Mouse (Mus musculus) ZHBTc4 (cell line): ENCODE results near the gene Gldn.

Experiments
- DNase-seq: peaks from one replicate; pipeline ENCODE4 v3.0.0-alpha.2; 2011; ENCODE audit warnings: low read depth, low spot score

Gene Gldn

DNA sequence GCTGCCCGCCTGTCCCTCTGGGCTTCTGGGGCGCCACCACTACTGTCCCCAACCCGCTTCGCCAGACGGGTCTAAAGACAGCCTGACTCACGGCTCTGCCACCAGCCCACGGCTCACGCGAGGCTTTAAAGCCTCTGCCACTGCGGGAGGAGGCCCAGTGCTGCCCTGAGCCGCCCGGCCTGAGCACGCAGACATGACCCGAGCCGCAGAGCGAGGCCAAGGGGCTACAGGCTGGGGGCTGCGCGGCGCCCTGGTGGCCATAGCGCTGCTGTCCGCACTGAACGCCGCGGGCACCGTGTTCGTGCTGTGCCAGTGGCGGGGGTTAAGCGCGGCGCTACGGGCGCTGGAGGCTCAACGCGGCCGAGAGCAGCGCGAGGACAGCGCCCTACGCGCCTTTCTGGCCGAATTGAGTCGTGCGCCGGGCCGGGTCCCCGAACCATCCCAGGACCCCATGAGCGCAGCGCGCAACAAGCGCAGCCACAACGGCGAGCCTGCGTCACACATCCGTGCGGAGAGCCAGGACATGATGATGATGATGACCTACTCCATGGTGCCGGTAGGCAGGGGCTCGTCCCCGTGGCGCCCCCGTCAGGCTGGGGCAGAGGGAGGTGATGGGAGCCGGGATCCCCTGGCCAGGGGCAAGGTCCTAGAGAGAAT is at the start of gene Gldn:
Gldn (plus strand) TSS at position 156 of the 657 bp plus-strand sequence.
- DNase-seq: peak; percentile 69

DNA sequence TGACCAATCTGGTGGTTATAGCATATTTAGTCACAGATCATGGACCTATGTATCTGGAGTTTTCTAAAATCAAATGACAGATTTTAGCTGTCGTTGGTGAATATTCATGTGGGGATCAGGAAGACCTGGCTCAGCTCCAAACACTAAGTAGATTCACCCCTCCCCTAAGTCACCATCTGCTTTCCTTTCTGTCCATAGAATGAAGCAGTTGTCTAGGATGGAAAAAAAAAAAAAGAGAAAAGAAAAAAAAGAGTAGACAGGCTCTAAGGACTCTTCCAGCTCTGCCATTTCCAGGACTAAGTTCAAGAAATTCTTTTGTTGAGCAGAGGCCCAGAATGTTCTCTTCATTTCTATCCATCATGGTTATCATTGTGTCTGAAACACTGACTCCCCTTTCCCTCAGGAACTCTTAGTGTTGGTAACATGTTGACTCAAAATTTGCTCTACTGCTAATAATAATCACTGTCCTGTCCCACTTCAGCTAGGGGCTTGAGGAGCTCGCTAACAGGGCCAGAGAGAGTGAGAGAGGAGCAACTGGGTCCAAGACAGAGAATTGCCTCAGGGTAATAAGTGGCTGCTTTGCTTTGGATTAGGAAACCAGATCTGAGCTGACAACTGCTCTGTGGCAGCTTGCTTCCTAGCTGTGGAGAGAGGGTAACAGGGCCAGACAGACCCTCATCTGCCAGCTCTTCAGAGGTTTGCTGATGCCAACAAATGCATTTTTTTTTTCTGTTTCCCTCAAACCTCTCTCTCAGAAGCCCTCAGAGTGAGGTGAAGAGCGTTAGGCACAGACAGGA is 41.2 kb upstream of the Gldn start:
- DNase-seq: no peak

DNA sequence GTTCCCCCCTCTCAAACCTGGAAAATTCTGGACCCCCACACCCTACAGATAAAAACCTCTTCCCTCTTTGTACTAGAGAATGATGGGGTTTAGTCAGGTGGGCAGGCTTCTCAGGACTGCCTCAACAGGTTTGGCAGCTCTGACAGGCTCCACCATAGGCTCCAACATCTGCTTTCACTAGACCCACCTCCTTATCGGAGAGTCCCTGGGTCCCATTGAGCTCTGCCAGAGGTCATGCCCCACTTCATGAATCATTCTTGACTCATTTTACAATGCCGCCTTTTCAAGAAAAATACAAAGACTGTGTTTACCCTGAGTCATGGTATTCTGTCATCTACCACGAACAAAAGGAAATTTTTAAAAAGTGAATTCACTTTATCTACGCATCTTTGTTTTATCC is 21.5 kb upstream of the Gldn start:
- DNase-seq: no peak

DNA sequence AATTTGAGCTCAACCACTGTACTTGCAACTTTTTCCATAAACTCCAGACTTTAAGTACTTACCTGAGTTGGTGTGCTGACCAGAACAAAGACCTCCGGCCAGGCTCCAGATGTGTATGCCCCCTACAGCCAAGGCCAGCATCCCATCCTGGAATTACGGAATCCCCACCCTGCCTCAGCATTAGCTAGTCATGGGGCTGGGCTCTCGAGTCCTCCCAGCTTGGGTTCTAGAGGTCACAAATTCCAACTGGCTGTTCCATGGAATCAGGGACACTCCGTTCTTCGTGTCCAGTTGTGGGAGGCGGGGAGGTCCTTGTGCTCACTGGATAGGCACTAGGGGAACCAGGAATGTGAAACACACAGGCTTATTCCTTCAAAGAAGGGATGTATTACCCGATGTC is 18.3 kb upstream of the Gldn start, which contains the start of gene Cyp19a1:
Cyp19a1 (minus strand) TSS at position 101 of the 400 bp plus-strand sequence.
- no peak for DNase-seq

DNA sequence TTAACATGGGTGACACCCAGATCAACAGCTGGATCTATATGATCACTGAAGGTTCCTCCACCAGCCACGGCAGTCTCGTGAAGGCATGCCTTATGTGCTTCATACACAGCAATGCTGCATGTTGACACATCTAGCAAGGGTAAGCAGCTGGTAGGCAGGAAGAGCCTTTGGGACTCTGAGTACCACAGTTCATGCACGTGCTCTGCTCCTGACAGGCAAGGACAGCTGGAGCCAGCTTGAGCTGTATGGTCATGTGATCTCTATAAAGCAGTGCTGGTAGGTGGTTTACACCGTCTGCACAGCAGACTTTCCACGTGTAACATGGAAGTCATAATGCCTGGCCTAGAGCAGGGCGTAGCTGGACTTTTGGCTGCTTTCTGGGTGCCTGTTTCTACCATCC is 16.3 kb upstream of the Gldn start:
- no peak for DNase-seq

DNA sequence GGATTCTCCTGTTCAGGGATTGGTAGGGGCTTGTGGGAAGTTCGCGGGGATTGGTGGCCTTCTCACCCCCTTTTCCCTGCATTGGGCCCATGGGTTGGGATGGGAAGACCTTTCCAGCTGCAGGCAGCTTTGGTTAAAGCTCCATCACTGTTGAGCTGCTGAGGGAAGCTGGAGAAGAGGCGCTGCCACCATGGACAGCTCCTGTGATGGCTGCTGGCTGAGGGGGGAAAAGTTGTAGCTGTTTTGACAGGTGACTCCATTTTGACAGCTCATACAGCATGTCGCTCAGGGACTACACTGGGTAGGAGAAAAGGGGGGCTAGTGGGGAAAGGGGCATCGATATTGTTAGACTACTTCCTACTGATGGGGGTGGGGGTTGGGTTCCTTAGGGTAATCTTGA is 15.4 kb upstream of the Gldn start:
- peak; percentile 50 for DNase-seq

DNA sequence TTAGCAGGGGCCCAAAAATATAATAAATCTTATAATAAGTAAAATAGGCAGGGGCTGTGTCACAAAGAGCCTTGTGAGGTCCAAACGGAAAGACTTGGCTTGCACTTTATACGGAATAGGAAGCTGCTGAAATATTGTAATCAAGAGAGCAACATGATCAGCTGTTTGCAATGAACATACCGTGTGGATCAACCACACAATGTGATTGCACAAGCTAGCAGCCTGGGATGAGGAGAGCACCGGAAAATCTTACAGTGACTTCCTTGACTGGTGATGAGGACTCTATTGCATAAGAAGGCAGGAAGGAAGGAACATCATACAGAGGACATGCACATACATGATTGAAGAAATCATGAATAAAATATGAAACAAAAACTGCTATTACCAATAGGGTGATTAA is 11.0 kb upstream of the Gldn start:
- DNase-seq: no peak

DNA sequence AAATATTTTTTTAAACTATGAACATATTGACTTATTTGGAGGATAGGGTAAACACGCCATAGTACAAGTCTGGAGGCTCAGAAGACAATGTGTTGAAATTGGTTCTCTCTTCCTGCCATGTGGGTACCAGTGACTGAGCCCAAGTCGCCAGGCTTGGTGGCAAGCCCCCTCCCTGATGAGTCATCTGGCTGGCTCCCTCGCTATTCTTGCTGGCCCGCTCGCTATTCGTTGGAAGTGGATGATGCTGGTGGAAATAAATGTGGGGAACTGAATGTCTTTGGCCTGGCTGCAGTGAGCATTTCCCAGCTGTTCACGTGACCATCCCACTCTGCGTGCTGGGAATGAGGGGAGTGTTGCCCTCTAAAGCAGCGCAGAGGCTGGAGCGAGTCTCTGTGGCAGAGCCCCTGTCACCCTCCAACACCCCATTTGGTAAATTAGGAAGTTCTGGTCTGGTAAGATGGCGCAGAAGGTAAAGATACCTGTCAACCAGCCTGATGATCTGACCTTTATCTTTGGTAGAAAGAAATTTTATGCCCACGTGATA is 7.2 kb upstream of the Gldn start:
- no peak for DNase-seq

DNA sequence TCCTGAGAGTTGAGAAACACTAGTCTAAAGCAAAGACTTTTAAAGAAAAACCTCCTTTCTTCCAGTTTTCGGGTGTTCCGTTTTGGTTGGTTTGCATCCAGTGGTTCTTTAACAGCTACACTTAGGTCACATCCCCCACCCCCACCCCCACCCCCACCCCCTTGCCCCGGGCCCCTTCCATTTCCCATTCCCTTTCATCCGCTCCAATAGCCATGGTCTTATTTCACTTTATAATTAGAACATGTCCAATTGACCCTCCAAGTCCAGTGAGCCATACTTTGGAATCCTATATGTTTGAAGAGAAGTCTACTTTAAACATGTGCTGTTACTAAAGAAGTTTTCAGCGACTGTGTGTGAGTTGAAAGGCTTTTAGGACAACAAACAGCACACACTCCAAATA is 1.5 kb downstream of the Gldn start:
- DNase-seq: no peak

DNA sequence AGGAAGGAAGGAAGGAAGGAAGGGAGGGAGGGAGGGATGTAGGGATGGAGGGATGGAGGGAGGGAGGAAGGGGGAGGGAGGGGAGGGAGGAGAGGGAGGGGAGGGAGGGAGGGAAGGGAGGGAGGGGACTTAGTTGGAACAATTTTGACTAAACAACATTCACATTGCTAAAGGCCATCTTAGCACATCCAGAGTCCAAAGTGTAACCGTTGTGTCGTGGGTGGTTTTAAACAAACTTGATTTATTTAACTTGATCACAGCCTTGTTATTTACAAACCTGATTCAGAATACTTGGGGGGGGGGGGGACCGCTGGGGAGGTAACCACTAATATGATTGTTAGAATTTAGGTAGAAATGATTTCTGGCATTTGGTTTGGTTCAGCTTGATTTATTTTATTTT is 13.1 kb downstream of the Gldn start:
- DNase-seq: no peak

DNA sequence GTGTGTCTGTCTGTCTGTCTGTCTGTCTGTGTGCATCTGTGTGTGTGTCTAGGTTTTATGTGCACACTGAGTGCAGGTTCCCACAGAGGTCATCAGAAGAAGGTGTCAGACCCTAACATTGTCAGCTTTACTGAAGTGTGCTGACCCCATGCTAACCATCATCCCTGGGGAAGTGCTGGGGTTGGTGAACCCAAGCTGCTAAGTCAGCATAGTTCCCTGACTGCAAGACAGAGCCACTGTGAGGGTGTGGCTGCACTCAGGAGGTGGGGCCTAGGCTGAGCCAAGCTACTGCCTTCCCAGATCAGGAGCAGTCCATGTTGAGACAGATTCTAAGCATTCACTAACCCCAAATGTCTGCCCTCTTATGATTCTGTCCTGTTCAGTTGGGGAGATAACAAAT is 13.5 kb downstream of the Gldn start:
- peak; percentile 35 for DNase-seq

DNA sequence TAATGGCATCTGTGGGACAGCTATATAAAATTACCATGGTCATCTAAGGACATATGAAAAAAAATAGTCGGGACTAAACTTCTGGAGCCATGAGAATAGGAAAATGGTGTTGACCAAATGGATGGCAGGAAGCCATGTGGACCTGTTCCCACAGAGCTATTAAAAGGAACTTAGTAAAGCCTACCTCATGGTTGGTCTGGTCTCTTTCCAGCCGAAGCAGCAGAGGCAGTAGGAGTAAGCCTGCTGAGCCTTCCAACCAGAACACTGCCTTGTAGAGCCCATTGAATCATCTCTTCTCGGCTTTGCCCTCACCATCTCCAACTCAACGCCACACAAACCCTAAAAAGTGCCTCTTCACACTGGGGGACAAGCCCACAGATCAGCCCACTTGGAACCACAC is 15.0 kb downstream of the Gldn start:
- no peak for DNase-seq

DNA sequence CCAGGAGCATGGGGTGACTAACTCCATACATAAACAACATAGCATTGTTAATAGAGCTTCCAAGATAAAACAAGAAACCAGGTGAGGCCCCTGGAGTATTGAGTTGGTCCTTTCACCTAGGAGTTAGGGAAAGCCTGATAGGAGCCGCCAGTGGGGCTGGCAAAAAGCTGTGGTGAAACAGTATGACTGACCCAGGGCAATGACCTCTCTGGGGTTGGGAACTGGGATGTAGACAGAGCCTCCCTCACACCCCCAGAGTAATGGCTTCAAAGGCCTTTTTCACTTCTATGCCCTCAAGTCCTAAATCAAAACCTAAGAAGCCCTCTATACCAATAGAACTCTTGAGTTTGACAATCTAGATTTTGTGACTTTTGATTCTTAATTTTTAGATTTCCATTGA is 21.9 kb downstream of the Gldn start:
- no peak for DNase-seq

DNA sequence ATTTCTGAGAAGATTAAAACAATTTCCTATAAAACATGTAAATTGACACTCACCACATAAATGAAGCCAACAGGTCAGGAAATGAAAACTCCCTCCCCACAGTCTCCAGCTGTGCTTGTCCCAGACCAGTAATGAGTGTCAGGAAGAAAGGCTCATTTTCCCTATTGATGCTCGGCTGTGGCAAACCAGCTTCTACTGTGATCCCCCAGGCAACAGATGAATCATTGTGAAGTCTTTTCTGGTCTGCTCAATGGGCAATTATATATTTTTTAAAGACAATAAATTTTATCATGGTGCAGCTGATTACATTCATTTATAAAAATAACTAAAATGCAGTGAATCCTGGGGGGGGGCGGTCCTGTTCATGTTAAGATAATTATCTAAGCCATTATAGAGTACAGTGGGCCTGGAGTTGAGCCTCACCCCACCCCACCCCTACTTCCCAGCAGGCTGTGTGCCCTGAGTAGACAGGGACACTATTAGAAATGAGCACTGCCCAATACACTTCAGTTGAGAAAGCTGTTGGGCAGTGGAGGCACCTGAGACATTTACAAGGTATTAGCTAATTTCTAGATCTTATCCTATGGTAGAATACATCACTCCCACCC is 22.6 kb downstream of the Gldn start:
- no peak for DNase-seq

DNA sequence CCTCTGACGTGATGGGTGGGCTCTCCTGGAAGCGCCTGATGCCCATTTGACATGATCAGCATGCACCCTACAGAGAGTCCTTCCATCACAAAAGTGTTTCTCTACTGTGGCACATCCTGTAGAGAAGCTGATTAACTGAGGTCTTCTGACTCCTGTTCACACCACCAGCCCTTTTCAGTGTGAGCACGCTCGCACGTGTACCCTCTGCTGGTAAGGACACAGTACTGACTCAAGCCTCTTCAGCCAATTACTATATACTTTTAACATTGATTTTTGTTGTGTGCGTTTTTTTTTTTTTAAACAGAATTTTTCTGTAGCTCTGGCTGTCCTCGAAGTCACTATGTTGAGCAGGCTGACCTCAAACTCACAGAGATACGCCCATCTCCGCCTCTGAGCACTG is 30.1 kb downstream of the Gldn start:
- DNase-seq: no peak

DNA sequence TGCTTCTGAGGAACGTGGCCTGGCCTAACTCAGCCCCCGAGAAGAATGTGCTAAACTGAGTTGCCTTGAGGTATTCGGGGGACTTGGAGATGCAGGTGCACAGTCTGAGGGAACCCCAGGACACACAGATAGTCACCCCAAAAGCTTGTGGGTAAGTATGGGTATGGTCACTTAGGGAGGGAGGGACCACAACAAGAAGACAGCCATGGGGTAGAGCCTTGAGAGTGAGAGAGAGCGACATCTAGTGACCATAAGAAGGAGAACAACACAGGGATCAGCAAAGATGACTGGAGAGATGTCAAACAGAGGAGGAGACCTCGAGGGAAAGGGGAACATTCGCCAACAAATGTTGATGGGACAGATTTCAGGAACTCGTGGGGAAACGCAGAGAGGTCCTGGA is 37.2 kb downstream of the Gldn start:
- DNase-seq: peak; percentile 46

DNA sequence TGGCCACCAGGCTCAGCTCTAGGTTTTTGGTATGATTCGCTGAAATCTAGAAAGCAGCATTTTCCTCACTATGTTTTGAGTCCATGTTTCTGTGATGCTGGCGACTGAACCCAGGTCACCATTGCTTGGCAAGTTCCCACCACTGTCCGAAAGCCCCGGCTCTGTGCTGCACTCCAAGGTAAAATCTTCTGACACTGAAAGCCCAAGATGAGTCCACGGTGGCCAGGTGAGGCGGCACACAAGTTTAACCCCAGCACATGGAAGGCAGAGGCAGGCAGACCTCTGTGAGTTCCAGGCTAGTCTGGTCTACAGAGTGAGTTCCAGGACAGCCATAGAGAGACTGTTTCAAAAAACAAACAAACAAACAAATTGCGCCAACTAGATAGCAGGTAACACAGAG is 42.9 kb downstream of the Gldn start:
- DNase-seq: no peak

DNA sequence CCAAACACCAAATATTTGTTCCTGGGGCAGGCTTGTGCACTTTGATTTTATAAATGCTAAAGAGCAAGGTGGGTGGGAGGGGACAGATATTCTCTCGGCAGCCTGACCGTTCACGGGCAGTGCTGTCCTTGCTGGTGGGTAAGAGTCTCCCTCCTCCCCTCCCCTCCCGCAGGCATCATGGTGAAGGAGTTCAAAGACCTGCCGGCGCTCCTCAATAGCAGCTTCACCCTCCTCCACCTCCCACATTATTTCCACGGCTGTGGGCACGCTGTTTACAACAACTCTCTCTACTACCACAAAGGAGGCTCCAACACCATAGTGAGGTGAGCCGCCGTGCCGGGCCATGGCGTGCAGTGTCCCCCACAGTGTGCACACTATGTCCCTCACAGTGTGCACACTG is 49.3 kb downstream of the Gldn start:
- no peak for DNase-seq

DNA sequence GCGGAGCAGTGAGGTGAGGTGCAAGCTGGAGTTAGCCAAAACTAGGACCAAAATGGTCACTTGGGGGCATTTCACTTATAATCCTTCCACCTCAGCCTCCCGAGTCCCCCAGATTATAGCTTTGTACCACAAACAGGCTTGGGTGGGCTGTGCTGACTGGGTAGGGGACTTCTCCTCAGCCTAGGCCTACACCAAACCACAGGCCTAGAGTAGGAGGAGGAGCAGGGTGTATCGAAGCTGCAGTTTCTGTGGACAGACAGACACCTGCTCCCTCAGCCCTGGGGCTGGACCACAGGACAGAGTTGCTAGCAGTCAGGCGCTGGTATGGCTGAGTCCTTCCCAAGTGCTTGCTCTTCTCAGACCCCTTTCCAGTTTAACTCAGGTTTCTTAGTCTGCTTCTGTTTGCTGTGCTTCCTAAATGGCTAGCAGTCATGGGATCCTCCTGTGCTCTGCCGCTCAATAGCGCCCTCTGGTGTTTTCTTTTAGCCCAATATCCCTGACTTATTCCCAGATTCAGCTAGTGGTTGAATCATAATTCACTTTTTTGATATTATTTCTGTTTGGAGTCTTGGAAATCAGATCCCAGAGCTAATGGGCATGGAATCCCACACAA is 50.4 kb downstream of the Gldn start:
- peak; percentile 80 for DNase-seq

DNA sequence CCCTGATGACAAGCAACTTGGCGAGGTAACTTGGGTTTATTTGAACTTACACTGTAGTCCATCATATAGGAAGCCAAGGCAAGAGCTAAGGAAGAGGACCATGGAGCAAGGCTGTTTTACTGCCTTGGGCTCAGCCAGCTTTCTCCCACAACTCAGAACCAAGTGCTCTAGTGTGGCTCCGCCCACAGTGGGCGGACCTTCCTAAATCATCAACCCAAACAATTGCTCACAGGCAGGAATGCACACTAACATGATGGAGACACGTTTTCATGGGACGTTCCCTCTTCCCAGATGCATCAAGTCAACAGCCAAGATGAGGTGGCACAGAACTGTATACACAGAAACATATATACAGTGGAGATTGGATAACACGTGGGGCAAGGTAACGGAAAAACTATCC is 55.7 kb downstream of the Gldn start:
- DNase-seq: peak; percentile 61

DNA sequence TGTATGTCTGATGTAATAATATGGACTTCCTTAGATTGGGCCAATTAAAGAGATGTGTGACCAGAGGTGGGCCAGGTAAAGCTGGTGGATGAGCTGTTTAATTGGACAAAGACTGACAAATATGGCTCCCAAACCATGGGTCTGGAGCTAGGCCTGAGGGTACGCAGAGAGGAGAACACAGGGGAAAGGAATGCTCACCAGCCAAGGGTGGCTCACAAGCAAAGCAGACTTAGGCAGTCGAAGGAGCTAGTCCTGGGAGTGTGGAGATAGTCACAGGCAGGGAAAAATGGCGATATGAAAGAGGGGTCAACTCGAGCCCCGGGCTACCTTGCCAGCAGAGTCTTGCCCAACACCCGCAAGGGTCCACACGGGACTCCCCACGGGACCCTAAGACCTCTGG is 70.5 kb downstream of the Gldn start:
- peak; percentile 69 for DNase-seq
